Mouse (Mus musculus) E14TG2a.4 (cell line): ENCODE results near the gene Tbc1d17.
A peak's percentile ranks its signal among the peaks of the same experiment; 100 is the strongest.
"Not testable (repeated sequence)": the region's sequence is repeated elsewhere in the genome, so short reads cannot be mapped to it uniquely, and the experiment has no call there.

Source experiments
- H3K27me3 ChIP-seq: 2 replicates; pipeline ENCODE4 v1.6.1; 2014; ENCODE audit warnings: low read length, control low read depth; ENCODE audit not compliant: insufficient read depth
- H3K36me3 ChIP-seq: 2 replicates; pipeline ENCODE4 v1.6.1; 2014; ENCODE audit warnings: low read length, control low read depth; ENCODE audit not compliant: insufficient read depth
- H3K4me1 ChIP-seq: replicated peaks from 2 replicates; pipeline ENCODE4 v1.6.1; 2014; ENCODE audit warnings: low read depth, low read length, control low read depth
- H3K4me3 ChIP-seq: replicated peaks from 2 replicates; pipeline ENCODE4 v1.5.1; 2014; ENCODE audit warnings: mild to moderate bottlenecking, low read length
- H3K9me3 ChIP-seq: 2 replicates; pipeline ENCODE4 v1.6.1; 2014; ENCODE audit warnings: low read length, control low read depth
- CTCF ChIP-seq: conservative IDR thresholded peaks from 2 replicates; pipeline ENCODE4 v1.5.1; 2014; ENCODE audit warnings: low read length
- NANOG ChIP-seq: IDR thresholded peaks from 2 replicates; pipeline ENCODE4 v1.6.1; 2014; ENCODE audit warnings: borderline replicate concordance, low read length, mixed read lengths
- POU5F1 ChIP-seq: IDR thresholded peaks from 2 replicates; pipeline ENCODE4 v1.6.1; 2014; ENCODE audit warnings: low read length, borderline replicate concordance

Tbc1d17 gene

GRCm38 (mm10) chr7:44891611-44892010, 42.7 kb upstream of the Tbc1d17 start:
- TF ChIP-seq POU5F1 (no peak), CTCF (no peak), NANOG (no peak)
- Histone ChIP-seq H3K36me3 (peaks cover 43% of the 10 kb centered on the region), H3K27me3 (no peaks in the 10 kb centered on the region), H3K9me3 (no peaks in the 10 kb centered on the region), H3K4me1 (peaks cover 57% of the 10 kb centered on the region), H3K4me3 (peak overlapping the region; percentile 98)

GRCm38 (mm10) chr7:44890737-44891136, 41.9 kb upstream of the Tbc1d17 start:
- Histone ChIP-seq H3K27me3 (no peaks in the 10 kb centered on the region), H3K9me3 (no peaks in the 10 kb centered on the region), H3K4me3 (peak overlapping the region; percentile 98; the same call in 1 of the 2 replicates), H3K4me1 (peaks cover 64% of the 10 kb centered on the region), H3K36me3 (peaks cover 52% of the 10 kb centered on the region)
- TF ChIP-seq CTCF (no peak), POU5F1 (no peak), NANOG (no peak)

DNA sequence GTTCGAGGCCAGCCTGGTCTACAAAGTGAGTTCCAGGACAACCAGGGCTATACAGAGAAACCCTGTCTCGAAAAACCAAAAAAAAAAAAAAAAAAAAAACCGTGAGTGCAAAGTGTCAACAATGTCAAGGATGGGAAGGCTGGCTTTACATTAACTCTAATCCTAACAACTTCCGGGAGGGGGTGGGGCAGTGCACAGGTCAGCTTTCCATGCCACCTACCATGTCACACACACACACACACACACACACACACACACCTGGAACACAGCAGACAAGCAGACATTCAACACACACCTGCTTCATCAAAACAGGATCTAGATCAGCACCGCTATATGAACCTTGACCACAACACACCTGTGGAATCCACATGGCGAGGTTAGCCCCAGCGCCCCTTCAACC, 41.3 kb upstream of the Tbc1d17 start:
- Histone ChIP-seq H3K9me3 (no peaks in the 10 kb centered on the region), H3K36me3 (peaks cover 58% of the 10 kb centered on the region), H3K27me3 (no peaks in the 10 kb centered on the region), H3K4me3 (no peak overlapping the region), H3K4me1 (peaks cover 66% of the 10 kb centered on the region)
- TF ChIP-seq NANOG = no peak

DNA sequence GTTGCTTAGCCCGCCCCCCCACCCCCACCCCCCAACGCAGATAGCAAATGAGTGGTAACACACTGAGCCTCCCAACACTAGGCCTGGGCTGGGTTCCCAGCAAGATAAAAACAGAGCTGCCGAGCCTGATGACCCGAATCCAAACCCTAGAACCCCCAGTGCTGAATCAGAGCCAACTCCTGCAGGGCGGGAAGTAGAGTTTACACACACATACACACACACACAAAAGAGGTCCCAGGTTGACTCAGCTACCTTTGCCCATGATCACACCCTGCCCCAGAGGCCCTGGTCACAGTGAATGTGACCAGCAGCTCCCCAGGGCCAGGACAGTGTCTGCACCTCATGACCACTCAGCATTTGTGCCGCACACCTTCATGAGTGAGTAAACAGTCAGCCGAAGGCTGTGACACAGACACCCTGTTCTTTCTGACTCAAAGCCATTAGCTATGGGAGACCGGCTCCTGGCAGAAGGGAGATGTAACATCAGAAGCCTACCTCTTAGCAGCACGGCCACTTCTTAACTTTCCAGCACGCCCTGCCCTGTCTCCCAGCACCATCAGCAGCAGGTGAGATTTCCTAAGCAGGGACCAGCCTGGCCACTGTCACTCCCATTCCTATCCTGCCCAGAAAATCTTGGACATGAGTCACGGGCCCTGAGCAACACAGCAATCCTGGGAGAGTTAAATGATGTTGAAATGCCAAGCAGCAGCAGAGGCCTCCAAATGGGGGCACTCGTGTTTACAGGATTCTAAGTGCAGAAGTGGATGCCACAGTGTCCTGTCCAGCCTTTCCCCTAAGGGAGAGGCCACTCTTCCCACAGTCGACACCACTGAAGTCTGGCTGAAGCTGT, 39.6 kb upstream of the Tbc1d17 start:
- H3K27me3 ChIP-seq = no peaks in the 10 kb centered on the region
- peaks cover 75% of the 10 kb centered on the region for H3K4me1 ChIP-seq
- no peak overlapping the region for H3K4me3 ChIP-seq
- H3K36me3 ChIP-seq = peaks cover 73% of the 10 kb centered on the region
- TF ChIP-seq CTCF (no peak), NANOG (no peak), POU5F1 (no peak)
- no peaks in the 10 kb centered on the region for H3K9me3 ChIP-seq

- no peak overlapping the region for H3K4me3 ChIP-seq
- TF ChIP-seq NANOG = no peak
- no peak for TF ChIP-seq POU5F1
- TF ChIP-seq CTCF = no peak
- peaks cover 80% of the 10 kb centered on the region for H3K4me1 ChIP-seq
- no peaks in the 10 kb centered on the region for H3K27me3 ChIP-seq
- no peaks in the 10 kb centered on the region for H3K9me3 ChIP-seq
- peaks cover 88% of the 10 kb centered on the region for H3K36me3 ChIP-seq
Observed at GRCm38 (mm10) chr7:44886964-44887363, 38.1 kb upstream of the Tbc1d17 start.

DNA sequence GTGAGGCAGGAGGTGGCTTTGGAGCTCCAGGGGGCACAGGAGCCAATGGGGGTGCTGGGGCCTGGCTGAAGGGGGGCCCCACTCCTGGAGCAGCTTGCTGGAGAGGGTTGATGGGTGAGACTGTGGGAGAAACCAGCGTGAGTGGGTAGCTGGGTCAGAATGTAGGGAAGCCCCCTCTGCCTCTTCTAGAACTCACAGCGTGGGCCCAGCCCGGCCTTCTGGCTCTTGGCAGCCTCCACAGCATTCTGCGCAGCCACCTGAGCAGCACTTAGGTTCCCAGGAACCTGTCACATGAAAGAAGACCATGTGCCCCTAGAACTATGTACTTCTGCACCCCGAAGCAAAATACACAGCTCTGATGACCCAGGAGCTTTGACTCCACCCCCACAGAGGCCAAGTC, 35.8 kb upstream of the Tbc1d17 start:
- Histone ChIP-seq H3K4me1 (peaks cover 82% of the 10 kb centered on the region), H3K36me3 (peaks cover 98% of the 10 kb centered on the region), H3K9me3 (no peaks in the 10 kb centered on the region), H3K4me3 (peak overlapping the region; percentile 59), H3K27me3 (no peaks in the 10 kb centered on the region)
- no peak for TF ChIP-seq NANOG
- no peak for TF ChIP-seq CTCF
- no peak for TF ChIP-seq POU5F1

GRCm38 (mm10) chr7:44883036-44883435, 34.2 kb upstream of the Tbc1d17 start:
- Histone ChIP-seq H3K9me3 (no peaks in the 10 kb centered on the region), H3K36me3 (peaks cover 98% of the 10 kb centered on the region), H3K4me3 (no peak overlapping the region), H3K4me1 (peaks cover 81% of the 10 kb centered on the region), H3K27me3 (no peaks in the 10 kb centered on the region)
- TF ChIP-seq NANOG (no peak), CTCF (no peak), POU5F1 (no peak)

DNA sequence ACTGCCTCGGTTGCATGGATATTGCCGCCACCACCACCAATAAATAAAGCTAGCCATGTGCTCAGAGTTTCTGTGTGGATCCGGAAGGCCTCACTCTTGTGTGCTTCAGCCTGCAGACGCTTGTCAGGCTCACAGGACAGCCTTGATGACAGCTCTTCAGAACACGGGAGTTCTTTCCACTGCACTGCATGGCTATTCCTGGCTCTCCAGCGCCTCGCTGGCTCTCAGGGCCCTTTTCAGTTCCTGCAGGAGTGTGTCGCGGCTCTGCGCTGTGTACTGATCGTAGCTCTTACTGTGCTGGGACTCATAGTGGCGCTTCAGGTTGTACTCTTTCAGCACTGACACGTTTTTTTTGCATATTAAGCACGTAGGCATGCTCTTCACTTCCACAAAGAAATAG, 29.0 kb upstream of the Tbc1d17 start:
- Histone ChIP-seq H3K4me1 (peaks cover 56% of the 10 kb centered on the region), H3K4me3 (no peak overlapping the region), H3K9me3 (peaks cover 19% of the 10 kb centered on the region), H3K27me3 (no peaks in the 10 kb centered on the region), H3K36me3 (peaks cover 71% of the 10 kb centered on the region)
- TF ChIP-seq POU5F1 = no peak
- no peak for TF ChIP-seq NANOG
- TF ChIP-seq CTCF = no peak

GRCm38 (mm10) chr7:44871774-44872173, 22.9 kb upstream of the Tbc1d17 start:
- Histone ChIP-seq H3K36me3 (peaks cover 14% of the 10 kb centered on the region), H3K4me1 (peaks cover 63% of the 10 kb centered on the region)
- H3K9me3 ChIP-seq, H3K4me3 ChIP-seq, H3K27me3 ChIP-seq: not testable (repeated sequence)
